Mouse (Mus musculus): ENCODE measurements at regions not wholly inside any gene's neighbourhood (a gene's known extent, or its start where the extent isn't known, plus 50 kb on each side); places are given as distances from the start of the nearest gene placed in this dataset.
"Not testable (repeated sequence)": the region's sequence is repeated elsewhere in the genome, so short reads cannot be mapped to it uniquely, and the experiment has no call there.

DNA sequence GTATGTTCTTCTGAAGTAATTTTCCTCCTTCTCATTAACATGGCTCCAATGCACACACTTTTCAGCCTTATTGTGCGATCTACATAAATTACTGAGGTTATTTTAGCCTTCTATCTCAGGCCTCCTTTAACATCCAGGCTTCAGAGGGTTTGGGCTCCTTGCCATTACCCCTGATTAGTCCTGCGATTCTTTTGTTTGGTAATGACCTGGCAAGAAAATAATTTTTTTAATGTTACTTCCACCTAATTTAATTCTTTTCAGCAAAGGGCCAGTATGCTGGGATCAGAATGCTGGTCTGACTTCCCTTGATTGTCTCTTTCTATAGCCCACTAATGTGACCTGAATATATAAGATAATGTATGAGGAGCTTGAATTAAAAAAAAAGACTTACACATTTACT lies 739.4 kb downstream of the Tbl1xr1 start:
- ATAC-seq (ENCODE audit: low TSS enrichment) = peak; percentile 73

DNA sequence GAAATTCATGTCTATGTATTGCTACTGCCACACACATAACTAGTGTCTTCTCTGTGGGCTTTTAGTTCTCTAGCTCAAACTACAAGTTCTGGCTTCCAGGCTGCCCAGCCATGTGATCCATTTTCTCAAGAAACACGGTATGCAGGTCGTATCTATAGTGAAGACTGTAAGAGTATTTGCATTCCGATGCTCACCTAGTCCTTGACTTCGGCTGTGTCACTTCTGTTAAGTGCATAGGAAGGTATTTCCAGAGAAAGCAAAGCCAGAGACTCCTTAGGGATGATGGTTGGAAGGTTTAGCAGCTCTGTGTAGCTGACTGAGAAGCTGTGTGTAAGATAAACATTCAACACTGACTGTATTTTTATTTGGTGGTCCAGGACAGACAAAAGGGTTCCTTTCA lies 750.0 kb downstream of the Tbl1xr1 start:
- no peak for ATAC-seq (ENCODE audit: low TSS enrichment)

DNA sequence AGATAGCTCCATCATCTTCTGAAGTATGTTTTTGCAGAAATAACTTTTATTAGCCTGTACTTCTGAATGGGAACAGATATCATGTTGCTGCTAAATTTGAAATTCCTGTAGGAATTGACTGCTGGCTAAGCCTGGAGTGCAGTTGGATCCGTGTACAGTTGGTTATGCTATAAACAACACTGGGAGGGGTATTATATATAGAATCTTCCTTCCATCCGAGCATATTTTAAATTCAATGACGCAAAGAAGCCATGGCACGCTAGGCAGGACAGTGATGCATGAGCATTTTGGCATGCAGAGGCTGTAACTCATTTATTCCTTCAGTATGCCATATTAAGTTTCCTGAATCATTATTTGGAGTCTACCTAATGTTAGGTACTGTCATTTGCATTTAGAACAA lies 762.5 kb downstream of the Tbl1xr1 start:
- peak; percentile 91 for ATAC-seq (ENCODE audit: low TSS enrichment)

DNA sequence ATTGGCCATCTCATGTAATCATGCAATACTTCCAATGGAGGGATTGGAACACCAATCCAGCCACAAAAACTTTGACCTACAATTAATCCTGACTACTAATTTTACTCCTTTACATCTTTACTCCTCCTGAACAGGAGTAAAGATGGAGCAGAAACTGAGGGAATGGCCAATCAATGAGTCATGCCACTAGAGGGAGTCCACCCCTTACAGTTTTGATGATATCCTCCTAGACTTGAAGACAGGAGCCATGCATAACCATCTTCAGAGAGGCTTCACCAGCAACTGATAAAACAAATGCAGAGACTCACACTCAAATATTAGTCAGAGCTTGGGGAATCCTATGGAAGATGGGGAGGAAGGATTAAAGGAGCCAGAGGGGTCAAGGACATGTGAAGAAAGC lies 774.0 kb downstream of the Tbl1xr1 start:
- no peak for ATAC-seq (ENCODE audit: low TSS enrichment)

DNA sequence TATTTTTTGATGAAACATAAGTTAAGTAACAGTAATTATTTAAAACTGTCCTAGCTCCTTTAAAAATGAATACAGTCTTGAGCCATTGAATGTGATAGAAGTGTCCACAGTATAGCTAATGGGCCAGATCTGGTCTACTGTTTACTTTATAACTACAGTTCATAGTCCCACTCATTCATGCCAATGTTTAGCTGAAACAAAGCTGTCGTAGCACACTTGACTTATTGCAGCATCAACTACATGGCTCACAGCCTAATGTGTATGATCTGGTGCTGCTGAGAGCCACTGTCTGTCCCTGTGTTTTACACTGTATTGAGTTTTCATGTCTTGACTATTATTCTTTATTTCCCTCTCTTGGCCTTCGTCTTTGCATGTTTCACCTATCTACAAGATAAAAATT lies 787.1 kb downstream of the Tbl1xr1 start:
- no peak for ATAC-seq (ENCODE audit: low TSS enrichment)

DNA sequence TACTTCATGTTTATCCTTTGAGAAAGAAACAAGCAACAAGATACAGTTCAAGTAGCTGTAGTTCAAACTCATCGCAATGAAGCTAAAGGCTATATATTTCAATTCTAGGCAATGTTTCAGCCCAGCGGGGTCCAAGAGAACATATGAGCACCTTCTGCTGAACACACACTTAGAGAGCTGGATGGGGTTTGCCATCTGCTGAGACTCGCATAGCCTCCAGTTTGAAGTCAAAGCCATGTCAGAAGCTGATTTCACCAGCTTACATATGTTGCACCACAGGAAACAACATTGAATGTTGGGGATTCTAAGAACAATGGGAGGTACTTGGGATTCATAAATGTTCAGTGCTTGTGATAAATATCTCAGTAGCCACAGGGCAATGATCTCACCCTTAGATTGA lies 801.4 kb downstream of the Tbl1xr1 start:
- no peak for ATAC-seq (ENCODE audit: low TSS enrichment)

DNA sequence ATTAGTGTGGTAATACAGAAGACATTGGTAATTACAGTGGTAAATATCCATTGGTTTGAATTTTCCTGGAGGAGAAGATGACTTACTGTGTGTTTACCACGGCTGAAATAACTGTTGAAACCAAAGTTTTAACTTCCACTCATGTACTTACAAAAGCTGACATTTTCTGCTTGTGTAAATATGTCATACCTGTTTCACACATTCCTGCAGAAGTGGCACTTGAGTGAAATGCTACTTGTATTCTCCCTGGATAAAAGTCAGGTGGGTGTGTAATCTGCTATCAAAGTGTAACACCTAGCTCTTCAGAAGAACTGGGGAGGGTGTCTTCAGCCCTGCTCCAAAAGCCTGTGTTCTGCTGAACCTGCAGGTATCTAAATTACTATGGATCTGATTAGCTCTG lies 816.3 kb downstream of the Tbl1xr1 start:
- ATAC-seq (ENCODE audit: low TSS enrichment) = no peak

DNA sequence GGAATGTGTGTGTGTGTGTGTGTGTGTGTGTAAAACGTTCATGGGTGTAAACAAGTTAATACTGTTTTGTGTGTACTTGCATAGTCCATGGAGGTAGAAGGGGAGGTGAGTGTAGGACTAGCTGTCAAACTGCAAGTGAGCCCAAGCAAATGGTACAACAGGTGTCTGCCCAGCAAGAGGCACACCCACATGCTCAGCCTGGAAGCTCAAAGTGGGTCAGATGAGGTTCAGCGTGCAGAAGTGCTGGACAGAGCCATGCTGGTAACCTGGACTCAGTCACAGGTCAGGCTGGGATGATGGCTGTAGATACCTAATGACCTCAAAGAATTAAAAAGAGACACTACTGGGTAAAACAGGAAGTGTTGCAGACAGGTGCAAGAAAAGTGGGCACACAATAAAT lies 821.2 kb downstream of the Tbl1xr1 start:
- no peak for ATAC-seq (ENCODE audit: low TSS enrichment)

DNA sequence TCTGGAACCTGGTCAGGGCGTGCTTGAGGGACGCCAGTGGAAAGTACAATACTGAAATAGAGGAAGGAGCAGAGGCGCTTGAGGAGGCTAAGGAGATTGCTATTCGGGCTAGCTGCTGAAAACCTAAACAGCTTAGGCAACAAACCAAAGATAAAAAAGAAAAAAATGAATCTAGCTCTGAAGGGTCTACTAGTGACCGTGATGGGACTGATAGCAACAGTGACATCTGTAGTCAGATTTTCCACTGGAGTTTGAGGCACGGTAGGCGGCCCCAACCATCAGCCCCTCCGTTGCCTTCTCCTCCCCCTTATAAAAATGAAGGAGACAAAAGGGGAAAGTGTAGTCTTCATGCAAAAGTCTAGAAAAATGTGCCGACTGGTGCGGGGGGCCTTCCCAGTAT lies 824.5 kb downstream of the Tbl1xr1 start:
- no peak for ATAC-seq (ENCODE audit: low TSS enrichment)

DNA sequence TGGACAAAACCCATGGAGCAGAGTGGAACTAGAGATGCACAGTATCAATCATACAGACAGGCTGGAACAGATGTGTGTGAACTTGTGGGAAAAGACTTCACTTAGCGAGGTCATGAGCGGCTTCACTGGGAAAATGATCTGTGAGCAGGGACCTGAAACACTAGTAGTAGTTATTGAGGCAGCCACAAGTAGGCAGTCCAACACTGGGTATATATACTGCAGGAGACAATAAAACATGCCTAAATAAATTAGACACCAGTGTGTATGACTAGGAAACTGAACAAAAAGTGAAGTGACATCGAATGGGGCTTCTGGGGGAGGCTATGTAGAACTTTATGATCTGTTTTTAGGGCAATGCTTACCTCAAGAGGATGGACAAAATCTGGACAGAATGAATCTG lies 852.5 kb downstream of the Tbl1xr1 start:
- ATAC-seq (ENCODE audit: low TSS enrichment) = peak; percentile 67

DNA sequence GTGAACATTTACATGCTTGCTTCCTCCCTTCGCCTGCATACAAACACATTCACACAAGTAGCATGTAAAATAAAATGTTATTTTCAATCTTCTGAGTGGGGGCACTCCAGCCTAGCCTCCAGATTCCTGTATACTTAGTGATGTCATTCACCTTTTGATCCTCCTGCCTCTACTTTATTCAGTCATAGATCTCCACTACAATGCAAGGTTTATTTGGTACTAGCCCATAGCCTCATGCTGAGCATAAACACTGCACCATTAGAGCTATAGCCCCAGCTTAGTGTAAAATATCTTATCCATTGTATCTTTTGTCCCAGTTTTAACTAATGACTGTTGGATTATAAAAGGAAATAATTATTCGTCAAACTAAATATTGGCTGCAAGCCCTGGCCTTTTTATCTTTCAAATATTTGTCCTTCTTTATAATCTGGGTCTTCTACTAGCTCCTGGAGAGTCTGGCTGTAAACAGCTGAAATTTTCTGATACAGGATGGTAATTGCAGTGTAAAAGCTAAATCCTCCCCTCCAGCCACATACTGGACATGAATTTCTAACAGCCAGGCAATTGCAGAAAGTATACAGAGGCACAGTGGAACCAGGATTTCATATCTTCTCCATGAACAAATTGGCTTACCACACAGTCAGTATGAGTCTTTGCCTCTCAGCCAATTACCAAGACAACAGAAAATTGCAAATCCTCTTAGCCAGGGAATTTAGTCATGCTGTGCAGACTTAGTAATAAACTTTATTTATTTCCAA lies 853.5 kb downstream of the Tbl1xr1 start:
- no peak for ATAC-seq (ENCODE audit: low TSS enrichment)

DNA sequence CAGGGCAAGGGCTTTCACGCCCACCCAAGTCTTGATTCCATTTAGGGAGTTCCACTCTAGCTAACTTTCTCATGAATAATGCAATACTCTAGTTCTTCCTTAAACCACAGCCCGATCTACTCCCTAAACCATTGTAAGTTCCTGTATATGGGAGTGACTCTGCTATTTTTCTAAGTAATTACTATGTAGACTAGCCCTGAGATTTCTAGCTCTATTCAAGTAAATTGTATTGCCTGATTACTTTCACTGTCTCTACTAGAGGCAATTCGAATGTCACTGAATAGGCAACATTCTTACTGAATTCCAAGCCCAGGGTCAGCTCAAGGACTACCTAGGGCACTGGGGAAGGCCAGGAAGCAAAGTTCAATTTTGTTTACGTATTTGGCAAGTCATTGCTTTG lies 869.2 kb downstream of the Tbl1xr1 start:
- ATAC-seq (ENCODE audit: low TSS enrichment) = not testable (repeated sequence)

DNA sequence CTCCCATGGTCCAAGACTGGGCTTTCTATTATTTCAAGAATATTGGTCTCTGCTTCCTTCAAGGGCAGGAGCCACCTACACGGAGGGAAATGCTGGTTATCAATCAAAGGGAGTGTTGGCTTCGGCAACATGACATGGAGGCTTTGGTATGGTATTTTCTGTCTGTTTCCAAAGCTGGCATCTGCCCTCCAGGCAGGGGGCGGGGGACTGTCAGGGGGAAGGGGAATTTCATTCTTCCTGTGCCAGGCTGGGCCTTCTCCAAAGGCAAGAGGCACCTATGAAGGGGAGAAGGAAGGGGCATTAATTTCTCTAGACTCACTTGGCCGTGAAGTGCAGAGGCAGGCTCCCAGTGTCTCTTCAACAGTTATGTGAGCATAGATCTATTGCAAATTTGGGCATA lies 870.7 kb downstream of the Tbl1xr1 start:
- no peak for ATAC-seq (ENCODE audit: low TSS enrichment)

DNA sequence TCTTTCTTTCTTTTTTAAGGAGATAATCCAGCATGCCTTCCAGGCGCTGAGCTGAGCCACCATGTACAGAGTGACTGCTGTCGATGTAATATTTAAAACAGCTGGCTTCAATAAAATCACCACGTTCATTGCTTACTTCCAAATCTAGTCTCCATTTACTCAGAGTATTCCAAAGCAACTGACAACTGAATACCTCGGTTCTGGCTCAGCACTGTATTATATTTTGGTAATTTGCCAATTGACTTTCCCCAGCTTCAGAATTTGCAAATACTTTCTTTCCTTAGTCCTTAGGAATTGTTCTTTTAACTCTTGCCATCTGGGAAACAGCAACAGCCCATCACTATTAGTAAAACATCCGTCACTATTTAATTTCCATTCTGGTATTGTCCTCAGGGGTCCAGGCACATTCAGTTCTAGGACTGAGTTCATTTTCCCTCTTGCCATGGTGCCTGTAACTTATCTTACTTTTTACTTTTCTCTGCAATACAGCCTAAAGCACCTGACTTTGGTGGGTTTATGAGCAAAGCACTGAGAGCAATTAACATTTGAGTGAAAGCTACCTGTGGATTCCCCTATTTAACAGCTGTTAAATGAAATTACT lies 871.8 kb downstream of the Tbl1xr1 start:
- no peak for ATAC-seq (ENCODE audit: low TSS enrichment)

DNA sequence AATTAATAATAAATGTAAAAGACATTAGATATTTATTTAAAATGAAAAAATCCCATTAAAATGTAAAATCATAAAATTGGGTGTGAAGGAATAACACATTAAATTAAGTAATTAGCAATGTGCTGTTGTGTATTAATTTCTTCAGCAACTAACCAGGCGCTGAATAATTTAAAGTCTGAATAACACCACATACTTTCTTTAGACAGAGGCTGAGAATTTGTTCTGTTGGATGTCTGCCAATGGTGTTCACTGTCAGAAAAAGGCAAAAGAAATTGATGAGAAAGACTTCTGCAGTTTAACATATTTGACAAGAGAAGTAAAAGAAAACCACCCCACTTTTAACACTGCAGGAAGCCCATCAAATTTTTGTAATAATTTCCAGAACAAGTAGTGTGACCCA lies 881.0 kb downstream of the Tbl1xr1 start:
- ATAC-seq (ENCODE audit: low TSS enrichment) = no peak

DNA sequence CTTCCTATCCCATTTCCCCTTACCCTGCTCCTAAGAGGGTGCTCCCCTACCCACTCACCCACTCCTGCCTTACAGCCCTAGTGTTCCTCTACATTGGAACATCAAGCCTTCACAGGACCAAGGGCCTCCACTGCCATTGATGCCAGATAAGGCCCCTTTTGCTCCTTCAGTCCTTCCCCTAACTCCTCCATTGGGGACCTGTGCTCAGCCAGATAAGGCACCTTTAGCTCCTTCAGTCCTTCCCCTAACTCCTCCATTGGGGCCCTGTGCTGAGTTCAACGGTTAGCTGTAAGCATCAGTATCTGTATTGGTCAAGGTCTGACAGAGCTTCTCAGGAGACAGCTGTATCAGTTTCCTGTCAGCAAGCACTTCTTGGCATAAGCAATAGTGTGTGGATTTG lies 896.2 kb downstream of the Tbl1xr1 start:
- no peak for ATAC-seq (ENCODE audit: low TSS enrichment)

DNA sequence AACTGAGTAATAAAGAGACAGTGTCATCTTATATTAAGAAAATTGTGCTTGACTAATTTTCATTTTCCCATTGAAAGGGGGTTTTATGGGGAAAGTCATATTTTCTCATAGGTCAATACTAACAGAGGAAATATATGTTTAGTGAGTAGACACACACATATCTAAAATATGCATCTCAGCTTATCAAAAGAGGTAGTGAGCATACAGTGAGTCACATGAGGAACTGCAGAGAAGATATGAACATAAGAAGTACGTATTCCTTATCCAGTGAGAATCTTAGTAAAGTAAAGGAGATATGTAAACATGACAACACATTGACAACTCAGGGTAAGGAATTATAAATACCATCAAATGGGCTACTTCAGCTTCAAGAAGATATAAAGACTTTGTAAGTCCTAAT lies 900.3 kb downstream of the Tbl1xr1 start:
- no peak for ATAC-seq (ENCODE audit: low TSS enrichment)

DNA sequence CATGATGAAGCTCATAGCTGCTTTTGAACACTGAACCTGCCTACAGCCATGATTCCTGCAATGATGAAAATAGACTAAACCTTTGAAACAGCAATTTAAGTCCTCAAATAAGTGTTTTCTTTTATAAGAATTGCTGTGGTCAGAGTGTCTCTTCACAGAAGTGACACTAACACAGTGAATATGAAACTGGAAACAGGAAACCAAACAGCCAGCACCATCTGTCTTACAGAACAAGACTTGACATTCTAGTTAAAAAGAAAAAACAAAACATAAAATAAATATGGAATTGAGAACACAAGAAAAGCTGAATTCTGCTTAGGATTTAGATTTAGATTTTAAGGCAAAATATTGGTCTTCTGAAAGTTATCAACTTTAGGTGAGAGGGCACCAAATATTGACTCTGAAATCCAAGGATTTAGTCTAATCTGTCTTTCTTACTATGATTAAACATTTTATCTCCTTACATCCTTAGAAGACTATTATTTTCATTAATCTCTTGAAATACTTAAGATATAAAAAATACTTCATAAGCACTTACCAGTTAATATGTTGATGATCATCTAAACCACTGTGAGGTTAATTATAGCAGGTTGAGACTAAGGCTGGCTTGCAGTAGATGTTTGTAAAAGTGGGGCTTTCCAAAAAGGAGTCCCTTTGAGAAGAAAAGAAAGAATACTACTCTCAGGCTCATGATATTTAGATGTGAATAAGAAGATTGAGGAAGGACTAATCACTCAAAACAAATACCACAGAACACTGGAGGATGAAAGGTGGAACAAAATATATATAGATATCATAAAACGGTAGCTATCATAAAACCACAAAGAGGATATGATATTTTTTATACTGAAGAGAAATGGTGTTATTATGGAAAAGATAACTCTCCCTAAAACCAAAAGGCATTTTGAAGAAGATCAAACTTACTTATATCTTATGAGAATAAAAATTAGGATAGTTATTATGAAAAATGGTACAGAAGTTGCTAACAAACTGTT lies 903.7 kb downstream of the Tbl1xr1 start:
- no peak for ATAC-seq (ENCODE audit: low TSS enrichment)

DNA sequence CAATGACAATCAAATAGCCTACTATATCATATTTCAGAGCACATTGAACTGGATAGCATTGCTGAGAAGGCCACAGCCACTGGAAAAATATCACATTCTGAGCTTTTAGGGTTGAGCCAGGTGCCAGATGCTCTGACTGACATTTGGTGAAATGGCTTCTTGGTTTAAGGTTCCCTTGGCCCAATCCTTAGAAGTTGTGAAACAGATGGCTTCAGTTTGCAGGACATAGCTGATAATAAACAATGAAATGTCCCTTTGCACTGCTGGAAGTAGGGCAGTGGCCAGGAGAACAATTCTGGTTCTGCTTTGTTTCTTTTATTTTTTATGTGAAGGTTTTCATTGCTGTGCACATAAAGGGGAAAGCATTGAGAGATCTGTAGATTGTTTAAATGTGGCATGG lies 906.0 kb downstream of the Tbl1xr1 start:
- ATAC-seq (ENCODE audit: low TSS enrichment) = no peak

DNA sequence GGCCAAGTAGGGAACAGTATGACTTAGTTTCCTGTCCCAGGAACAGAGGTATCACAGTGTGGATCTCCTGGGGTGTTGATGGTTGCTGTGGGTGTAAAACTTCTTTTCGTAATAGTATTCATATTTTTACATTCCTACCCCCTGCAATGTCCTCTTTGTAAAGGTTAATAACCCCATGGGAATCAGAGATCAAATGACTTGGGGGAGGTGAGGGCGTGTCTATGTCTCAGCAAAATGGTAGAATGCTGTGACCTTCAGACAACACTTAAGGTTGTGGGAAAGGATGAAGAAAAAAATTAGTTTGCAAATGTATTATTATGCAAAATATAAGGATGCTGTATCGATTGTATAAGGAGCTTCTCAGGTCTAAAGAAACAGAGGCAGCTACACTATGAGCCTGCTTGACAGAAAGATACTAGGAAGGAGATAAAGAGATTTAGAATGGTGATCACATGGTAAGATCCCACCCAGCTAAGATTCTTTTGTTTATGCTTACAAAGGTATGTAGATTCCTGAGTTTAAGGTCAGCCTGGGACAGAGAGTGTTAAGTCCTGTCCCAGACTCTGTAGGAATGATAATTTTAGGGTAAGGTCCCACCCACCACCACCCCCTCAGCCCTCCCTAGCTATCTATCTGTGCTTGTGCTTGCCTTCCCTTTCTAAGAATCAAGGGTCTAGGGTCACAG lies 913.8 kb downstream of the Tbl1xr1 start:
- no peak for ATAC-seq (ENCODE audit: low TSS enrichment)

DNA sequence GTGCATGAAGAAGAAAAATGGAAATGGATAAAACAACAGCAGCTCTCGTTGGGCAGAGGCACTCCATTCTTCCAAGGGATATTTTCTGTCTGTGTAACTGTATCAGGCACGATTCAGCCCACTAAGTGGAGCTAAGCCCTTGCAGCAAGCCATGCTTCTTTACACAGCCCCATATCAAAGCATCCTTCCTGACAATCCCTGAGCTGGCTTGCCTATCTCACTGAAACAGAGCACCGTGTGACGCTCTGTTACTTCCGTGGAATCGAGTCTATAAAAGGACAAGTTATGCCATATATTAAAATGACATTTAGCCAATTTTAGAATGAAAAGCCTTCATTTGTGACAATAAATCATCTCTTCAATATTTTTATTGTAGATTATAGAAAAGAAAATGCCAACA lies 918.8 kb downstream of the Tbl1xr1 start:
- ATAC-seq (ENCODE audit: low TSS enrichment) = no peak

DNA sequence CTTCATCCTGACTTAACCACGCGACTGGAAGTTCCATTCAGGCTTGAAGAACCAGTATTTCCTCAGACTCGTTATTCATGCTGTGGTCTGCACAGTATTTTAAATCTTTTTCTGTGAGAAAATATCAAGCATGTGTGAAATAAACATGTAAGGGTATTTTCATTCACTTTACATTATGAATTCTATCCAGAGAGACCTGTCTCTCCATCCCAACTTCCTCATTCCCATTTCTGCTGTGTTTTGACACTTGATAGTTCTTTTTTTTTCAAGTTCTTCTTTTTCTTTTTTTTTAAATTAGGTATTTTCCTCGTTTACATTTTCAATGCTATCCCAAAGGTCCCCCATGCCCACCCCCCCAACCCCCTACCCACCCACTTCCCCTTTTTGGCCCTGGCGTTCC lies 919.4 kb downstream of the Tbl1xr1 start:
- no peak for ATAC-seq (ENCODE audit: low TSS enrichment)
